Mouse (Mus musculus) heart, embryonic 12.5 days (tissue): ENCODE measurements around the gene M6pr. TPM values are rescaled to one million over a fixed set of nuclear protein-coding genes. Genes with fewer than 3 reads are reported as not detected.

ENCODE experiments used
- ATAC-seq: fragments of 200-750 bp; cut with Nextera tagmentation; 2 replicates; pipeline ENCODE4 v1.8.0; 2017; ENCODE audit warnings: moderate TSS enrichment, moderate library complexity; ENCODE audit not compliant: insufficient number of reproducible peaks, low FRiP score
- H3K27ac ChIP-seq: fragments of 300-500 bp; sonication (generic); 2 replicates; pipeline ENCODE4 v1.5.1; 2016; ENCODE audit warnings: mild to moderate bottlenecking, moderate library complexity; ENCODE audit not compliant: poor library complexity, severe bottlenecking
- H3K27me3 ChIP-seq: fragments of 300-500 bp; sonication (generic); replicated peaks from 2 replicates; pipeline ENCODE4 v1.6.1; 2016; ENCODE audit warnings: mild to moderate bottlenecking, moderate library complexity
- H3K36me3 ChIP-seq: fragments of 300-500 bp; sonication (generic); 2 replicates; pipeline ENCODE4 v1.6.1; 2016; ENCODE audit warnings: mild to moderate bottlenecking, moderate library complexity
- H3K4me1 ChIP-seq: fragments of 300-500 bp; sonication (generic); replicated peaks from 2 replicates; pipeline ENCODE4 v1.6.1; 2016; ENCODE audit warnings: mild to moderate bottlenecking
- H3K4me2 ChIP-seq: fragments of 300-500 bp; sonication (generic); 2 replicates; pipeline ENCODE4 v1.6.1; 2016; ENCODE audit warnings: mild to moderate bottlenecking, moderate library complexity
- H3K4me3 ChIP-seq: fragments of 300-500 bp; sonication (generic); 2 replicates; pipeline ENCODE4 v1.5.1; 2016; ENCODE audit warnings: mild to moderate bottlenecking
- H3K9ac ChIP-seq: fragments of 300-500 bp; sonication (generic); 2 replicates; pipeline ENCODE4 v1.6.1; 2016; ENCODE audit warnings: mild to moderate bottlenecking, moderate library complexity
- H3K9me3 ChIP-seq: fragments of 300-500 bp; sonication (generic); replicated peaks from 2 replicates; pipeline ENCODE4 v1.6.1; 2016; ENCODE audit warnings: mild to moderate bottlenecking, moderate library complexity
- WGBS: fragments of 180-500 bp; shearing (Covaris S2); methylation state at CpG from one replicate; pipeline ENCODE4 v1.1.7; 2016; 5-methylcytosine and 5-hydroxymethylcytosine counted together
- polyA plus RNA-seq: library from polyadenylated mRNA; unstranded; fragments of >200 nt; fragmentation: Nextera tagmentation; extraction: Ambion mirVana; gene quantifications from 2 replicates; pipeline ENCODE4 v1.2.1, GENCODE M21; 2016

The M6pr gene
- 82.0 and 84.6 TPM in 2 replicates for polyA plus RNA-seq

DNA sequence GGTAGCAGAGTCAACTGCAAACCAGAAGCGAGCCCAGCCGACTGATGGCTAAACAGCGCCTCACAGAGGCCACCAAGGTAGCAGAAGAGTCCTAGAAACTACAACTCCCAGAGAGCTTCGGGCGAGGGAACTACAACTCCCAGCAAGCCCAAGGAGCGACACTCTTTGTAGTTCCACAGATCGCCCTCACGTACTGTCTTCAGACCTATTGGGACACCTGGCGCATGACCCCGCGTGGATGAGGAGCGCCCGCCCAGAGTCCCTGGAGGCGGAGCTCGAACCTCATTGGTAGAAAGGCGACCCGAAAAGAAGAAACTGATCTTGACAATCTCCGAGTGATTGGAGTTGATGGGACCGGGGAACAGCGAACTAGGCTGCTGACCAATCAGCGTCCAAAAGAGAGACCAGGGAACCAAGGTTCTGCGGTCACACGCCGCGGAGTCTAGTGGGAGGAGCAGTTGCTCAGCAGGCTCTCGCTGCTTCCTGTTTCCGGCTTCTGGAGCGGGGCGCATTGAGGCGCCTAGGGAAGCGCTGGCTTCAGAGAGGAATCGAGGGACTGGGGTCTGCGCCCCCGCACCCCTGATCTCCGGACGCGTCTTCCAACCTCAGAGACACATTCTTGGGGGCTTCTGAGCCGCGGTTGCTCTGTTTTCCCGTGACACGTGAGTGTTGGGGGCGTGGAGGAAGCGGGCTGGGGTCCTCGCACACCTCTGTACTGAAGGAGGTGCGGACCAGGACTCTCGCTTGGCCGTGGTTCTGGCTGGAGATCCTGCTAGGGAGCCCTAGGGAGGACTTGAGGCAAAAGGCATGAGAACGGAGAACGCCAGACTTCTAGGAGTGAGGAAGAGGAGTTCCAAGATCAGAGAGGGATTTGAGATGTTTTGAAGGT lies at the start of gene M6pr:
M6pr (plus strand) TSS at position 216 of the 889 bp plus-strand sequence.
- peak; percentile 98 for ATAC-seq
- Histone ChIP-seq H3K4me3 (peak within 1 kb of the TSS; percentile 92), H3K9ac (peak within 1 kb of the TSS; percentile 87), H3K27me3 (no peaks in the 10 kb centered on the region), H3K9me3 (no peaks in the 10 kb centered on the region), H3K4me2 (peak within 1 kb of the TSS; percentile 92), H3K4me1 (peaks cover 18% of the 10 kb centered on the region), H3K36me3 (peaks cover 13% of the 10 kb centered on the region), H3K27ac (peak within 1 kb of the TSS; percentile 65)
- under 1% methylated on average over 49 of the region's 49 CpGs for WGBS

DNA sequence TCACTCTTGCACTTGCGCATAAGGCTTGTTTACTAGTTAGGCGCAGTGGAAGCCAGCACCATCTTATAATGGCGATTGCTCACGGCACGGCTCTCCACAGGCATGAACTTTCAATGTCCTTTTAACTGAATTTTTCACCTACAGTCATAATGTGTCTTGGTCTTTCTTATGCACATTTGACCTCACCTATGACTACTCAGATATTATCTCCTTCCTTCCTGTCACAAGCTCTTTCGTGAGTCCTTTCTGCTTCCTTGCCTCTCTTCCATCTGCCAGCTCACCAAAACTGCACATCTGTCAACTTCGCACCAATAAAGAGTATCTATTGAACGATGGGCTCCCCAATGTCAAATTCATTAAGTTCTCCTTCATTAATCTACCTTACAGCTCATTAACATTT lies 46.0 kb upstream of the M6pr start:
- H3K9me3 ChIP-seq: no peaks in the 10 kb centered on the region
- H3K27me3 ChIP-seq: peaks cover 2% of the 10 kb centered on the region
- no peaks in the 10 kb centered on the region for H3K36me3 ChIP-seq
- no peak overlapping the region for H3K9ac ChIP-seq
- no peak overlapping the region for H3K4me3 ChIP-seq
- ATAC-seq: no peak
- no peaks in the 10 kb centered on the region for H3K4me1 ChIP-seq
- WGBS: 89% methylated on average over 8 of the region's 8 CpGs
- no peak overlapping the region for H3K4me2 ChIP-seq
- H3K27ac ChIP-seq: no peak overlapping the region

DNA sequence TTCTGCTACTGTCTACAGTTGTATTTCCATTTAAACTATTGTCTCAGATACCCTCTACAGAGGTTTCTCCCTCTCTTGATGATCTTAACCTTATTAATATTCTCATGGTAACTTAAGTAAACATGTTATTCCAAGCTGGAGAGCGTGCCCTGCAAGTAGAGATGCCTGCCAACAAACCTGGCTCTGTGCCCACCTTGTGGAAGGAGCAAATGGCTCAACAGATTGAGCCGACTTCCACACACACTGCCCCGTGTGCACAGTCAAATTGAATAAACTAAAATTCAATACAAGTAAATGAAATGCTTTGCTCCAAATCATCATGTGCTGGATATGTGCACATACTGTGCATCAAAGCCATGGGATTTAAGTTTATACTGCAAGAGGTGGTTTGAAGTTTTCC lies 40.0 kb upstream of the M6pr start:
- Histone ChIP-seq H3K27ac (no peak overlapping the region), H3K9me3 (no peaks in the 10 kb centered on the region), H3K4me2 (no peak overlapping the region), H3K9ac (no peak overlapping the region), H3K36me3 (no peaks in the 10 kb centered on the region), H3K4me1 (no peaks in the 10 kb centered on the region), H3K27me3 (no peaks in the 10 kb centered on the region), H3K4me3 (no peak overlapping the region)
- 49% methylated on average over 3 of the region's 3 CpGs for WGBS
- ATAC-seq: no peak

DNA sequence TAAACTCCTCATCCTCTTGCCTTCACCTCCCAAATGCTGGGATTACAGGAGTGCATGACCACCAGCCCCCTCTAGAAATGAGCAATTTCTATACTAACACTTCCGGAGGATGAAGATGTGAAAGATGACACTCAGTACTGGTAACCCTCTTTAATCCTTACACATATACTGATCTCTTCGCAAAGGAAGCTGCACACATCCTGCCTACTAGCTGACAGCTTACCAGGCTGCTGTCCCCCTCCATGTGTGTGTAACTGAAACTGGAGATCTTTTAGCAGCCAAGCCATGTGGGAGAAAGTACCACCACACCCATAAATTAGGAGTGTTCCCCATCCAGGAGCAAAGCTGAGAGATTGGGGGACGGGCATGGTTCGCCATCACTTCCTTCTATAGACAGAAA lies 39.4 kb upstream of the M6pr start:
- H3K27ac ChIP-seq: no peak overlapping the region
- no peak for ATAC-seq
- H3K9ac ChIP-seq: no peak overlapping the region
- no peak overlapping the region for H3K4me3 ChIP-seq
- WGBS: 80% methylated on average over 4 of the region's 4 CpGs
- H3K36me3 ChIP-seq: no peaks in the 10 kb centered on the region
- no peak overlapping the region for H3K4me2 ChIP-seq
- peaks cover 1% of the 10 kb centered on the region; the same call in 1 of the 2 replicates for H3K4me1 ChIP-seq
- H3K9me3 ChIP-seq: no peaks in the 10 kb centered on the region
- no peaks in the 10 kb centered on the region for H3K27me3 ChIP-seq

DNA sequence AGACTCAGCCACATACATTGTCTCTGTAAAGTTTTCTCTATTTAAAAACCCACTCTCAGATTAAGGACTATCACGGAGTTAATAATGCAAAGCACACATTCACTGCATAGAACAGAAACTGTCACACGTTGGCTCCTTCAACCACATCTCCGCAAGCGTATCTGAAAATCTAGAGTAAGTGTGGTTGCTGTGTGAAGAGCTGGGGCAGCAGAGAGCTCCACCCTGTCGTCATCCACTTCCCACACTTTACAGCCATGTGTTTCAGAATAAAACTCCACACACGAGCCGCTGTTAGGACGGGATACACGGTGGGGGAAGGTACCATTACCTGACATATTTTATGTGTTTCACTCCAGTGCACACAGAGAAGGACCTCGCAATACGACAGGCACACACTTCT lies 38.4 kb upstream of the M6pr start:
- no peak overlapping the region for H3K4me3 ChIP-seq
- H3K9ac ChIP-seq: no peak overlapping the region
- no peak for ATAC-seq
- H3K9me3 ChIP-seq: no peaks in the 10 kb centered on the region
- WGBS: 72% methylated on average over 11 of the region's 11 CpGs
- no peak overlapping the region for H3K27ac ChIP-seq
- no peak overlapping the region for H3K4me2 ChIP-seq
- H3K4me1 ChIP-seq: peaks cover 9% of the 10 kb centered on the region
- no peaks in the 10 kb centered on the region for H3K27me3 ChIP-seq
- no peaks in the 10 kb centered on the region for H3K36me3 ChIP-seq

DNA sequence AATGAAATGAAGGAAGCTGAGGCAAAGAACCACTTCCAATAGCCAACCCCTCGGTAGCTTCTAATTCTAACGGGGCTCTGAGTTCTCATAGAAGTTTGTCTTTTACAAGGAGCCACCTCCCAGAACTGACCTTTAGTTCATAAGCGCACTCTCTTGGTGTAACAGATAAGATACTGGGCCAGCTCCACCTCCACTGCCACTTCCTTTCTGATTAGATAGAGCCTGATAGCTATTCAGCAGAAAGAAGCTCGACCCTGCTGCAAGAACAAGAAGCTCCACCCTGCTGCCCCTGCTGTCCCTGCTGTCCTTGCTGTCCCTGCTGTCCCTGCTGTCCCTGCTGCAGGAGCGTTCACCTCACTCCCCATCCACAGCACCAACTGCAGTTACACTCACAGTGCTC lies 34.0 kb upstream of the M6pr start:
- Histone ChIP-seq H3K36me3 (no peaks in the 10 kb centered on the region), H3K4me1 (peaks cover 9% of the 10 kb centered on the region), H3K9me3 (no peaks in the 10 kb centered on the region), H3K27me3 (no peaks in the 10 kb centered on the region), H3K4me3 (no peak overlapping the region), H3K4me2 (no peak overlapping the region; the same call in 1 of the 2 replicates), H3K9ac (no peak overlapping the region), H3K27ac (no peak overlapping the region)
- no peak for ATAC-seq
- WGBS: 9% methylated on average over 5 of the region's 5 CpGs

DNA sequence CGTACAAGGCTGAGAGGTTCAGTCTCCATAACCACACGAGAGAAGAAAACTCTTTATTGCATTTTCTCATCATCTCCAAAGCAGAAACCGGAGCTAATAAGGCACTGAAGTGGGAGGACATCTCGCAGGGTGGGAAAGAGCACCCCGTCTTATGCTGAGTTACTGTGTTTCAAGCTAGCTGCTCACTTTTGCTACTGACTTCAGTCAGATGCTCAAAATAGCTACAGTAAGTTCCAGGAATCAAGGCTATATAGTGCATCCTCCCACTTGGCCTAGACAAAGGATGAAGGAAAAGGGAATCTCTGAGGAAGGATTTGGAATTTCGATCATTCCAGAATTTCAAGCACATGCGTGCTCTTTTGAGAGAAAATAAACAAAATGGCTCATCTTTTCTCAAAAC lies 32.0 kb upstream of the M6pr start:
- WGBS: 80% methylated on average over 7 of the region's 7 CpGs

DNA sequence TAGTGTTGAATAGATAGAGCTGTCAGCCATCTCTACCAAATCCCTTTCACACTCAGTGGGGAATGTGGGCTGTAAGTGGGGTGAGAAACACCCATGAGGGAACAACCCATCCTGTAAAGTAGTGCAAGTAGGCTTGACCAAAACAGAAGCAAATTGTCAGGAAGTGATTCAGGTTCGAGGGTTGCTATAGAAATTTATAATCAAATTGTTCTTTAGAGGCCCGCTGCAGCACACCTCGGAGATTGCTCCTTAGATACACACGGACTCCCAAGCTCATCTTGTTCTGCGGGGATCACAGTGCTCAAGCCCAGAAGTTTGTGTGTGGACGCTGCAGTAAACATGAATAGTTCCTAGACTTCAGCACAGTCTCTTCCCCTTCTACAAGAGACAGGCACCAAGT lies 25.7 kb upstream of the M6pr start, which contains the start of gene Klrg1:
Klrg1 (minus strand) TSS at position 101 of the 400 bp plus-strand sequence.
- H3K4me2 ChIP-seq: no peak within 1 kb of the TSS
- no peak within 1 kb of the TSS for H3K27ac ChIP-seq
- 76% methylated on average over 6 of the region's 6 CpGs for WGBS
- ATAC-seq: no peak
- H3K9me3 ChIP-seq: no peaks in the 10 kb centered on the region
- no peak within 1 kb of the TSS for H3K4me3 ChIP-seq
- H3K4me1 ChIP-seq: no peaks in the 10 kb centered on the region
- H3K36me3 ChIP-seq: no peaks in the 10 kb centered on the region
- H3K27me3 ChIP-seq: no peaks in the 10 kb centered on the region
- H3K9ac ChIP-seq: no peak within 1 kb of the TSS

More for the DNA sequence above, 32.0 kb upstream of the M6pr start:
- no peaks in the 10 kb centered on the region for H3K27me3 ChIP-seq
- no peak overlapping the region for H3K4me3 ChIP-seq
- no peak overlapping the region for H3K4me2 ChIP-seq
- peaks cover 9% of the 10 kb centered on the region for H3K4me1 ChIP-seq
- H3K36me3 ChIP-seq: no peaks in the 10 kb centered on the region
- no peaks in the 10 kb centered on the region for H3K9me3 ChIP-seq
- H3K27ac ChIP-seq: no peak overlapping the region
- no peak for ATAC-seq
- no peak overlapping the region for H3K9ac ChIP-seq

DNA sequence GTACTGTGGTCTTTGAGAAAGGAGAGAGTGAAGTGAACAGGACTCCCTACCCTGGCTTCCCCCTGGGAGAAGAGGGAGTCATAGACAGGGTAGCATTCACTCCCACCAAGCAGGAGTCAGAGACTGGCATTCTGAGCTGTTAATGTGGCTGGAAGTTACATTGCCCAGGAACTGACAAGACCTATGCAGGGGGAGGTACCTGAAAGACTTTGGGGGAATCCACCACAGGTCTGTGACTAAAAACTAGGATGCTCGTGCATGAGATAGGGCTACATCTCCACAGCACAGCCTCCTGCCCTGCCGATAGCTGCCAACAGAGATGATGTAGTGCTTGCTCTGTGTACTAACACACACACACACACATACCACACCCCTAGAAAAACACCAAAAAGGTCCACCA lies 25.1 kb upstream of the M6pr start:
- Histone ChIP-seq H3K4me3 (no peak overlapping the region), H3K27ac (no peak overlapping the region), H3K9me3 (no peaks in the 10 kb centered on the region), H3K4me1 (no peaks in the 10 kb centered on the region), H3K36me3 (no peaks in the 10 kb centered on the region), H3K27me3 (no peaks in the 10 kb centered on the region), H3K9ac (no peak overlapping the region), H3K4me2 (no peak overlapping the region)
- no peak for ATAC-seq
- WGBS: 74% methylated on average over 2 of the region's 2 CpGs

DNA sequence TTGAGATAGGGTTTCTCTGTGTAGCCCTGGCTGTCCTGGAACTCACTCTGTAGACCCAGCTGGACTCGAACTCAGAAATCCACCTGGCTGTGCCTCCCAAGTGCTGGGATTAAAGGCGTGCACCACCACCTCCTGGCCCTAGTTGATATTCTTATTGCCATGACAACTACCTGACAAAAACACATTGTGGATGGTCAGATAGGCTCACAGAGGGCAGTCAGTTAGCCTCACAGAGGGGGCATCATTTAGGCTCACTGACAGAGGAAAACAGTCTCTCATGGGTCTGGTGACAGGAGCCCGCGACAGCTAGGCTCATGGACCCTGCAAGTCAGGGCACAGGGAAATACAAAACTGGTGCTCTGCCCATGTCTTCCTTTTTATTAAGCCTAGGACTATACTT lies 24.2 kb upstream of the M6pr start:
- Histone ChIP-seq H3K4me2 (no peak overlapping the region), H3K9ac (no peak overlapping the region), H3K27ac (no peak overlapping the region), H3K4me1 (no peaks in the 10 kb centered on the region), H3K9me3 (no peaks in the 10 kb centered on the region), H3K4me3 (no peak overlapping the region), H3K27me3 (no peaks in the 10 kb centered on the region), H3K36me3 (no peaks in the 10 kb centered on the region)
- 77% methylated on average over 4 of the region's 4 CpGs for whole genome bisulfite sequencing
- no peak for ATAC-seq

DNA sequence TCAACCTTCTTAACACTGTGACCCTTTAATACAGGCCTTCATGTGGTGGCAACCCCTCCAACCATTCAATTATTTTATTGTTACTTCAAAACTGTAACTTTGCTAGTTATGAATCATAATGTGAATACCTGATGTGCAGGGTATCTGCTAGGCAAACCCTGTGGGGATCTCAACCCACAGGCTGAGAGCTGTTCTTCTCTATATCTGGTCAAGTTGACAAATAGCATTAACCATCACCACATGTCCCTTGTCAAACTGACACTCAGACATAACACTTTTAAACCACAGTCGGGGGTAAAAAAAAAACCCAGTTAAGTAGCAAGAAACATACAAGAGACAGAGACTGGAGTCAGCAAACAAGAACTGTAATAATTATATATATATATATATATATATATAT lies 23.7 kb upstream of the M6pr start:
- no peak overlapping the region for H3K4me2 ChIP-seq
- H3K9me3 ChIP-seq: no peaks in the 10 kb centered on the region
- no peak overlapping the region for H3K27ac ChIP-seq
- no peak overlapping the region for H3K4me3 ChIP-seq
- H3K4me1 ChIP-seq: no peaks in the 10 kb centered on the region
- ATAC-seq: no peak
- H3K9ac ChIP-seq: no peak overlapping the region
- 33% methylated on average over 1 of the region's 1 CpGs for WGBS
- no peaks in the 10 kb centered on the region for H3K27me3 ChIP-seq
- H3K36me3 ChIP-seq: no peaks in the 10 kb centered on the region
